In genomic region chr1:93115471-93115870, GRCm38 (mm10) we compare ENCODE assay signal across 11 mouse cellular contexts. TPM values are rescaled to one million over a fixed set of nuclear protein-coding genes. Genes with fewer than 3 reads are reported as not detected.
A peak's percentile ranks its signal among the peaks of the same experiment; 100 is the strongest.
DNase-seq lines count a peak whose midpoint lies in the region; ATAC-seq and TF ChIP-seq lines count a peak whose summit lies in the region.
"Had no signal": no experiment of that assay in that cellular context is flagged by ENCODE, and none has a peak within 500 bp of the region (broad histone marks: within the 10 kb centered on the region; RNA-seq: fewer than 3 reads in every experiment).

No protein-coding gene starts in this region.

- peak overlapping the region; percentile 63 for H3K4me2 ChIP-seq in heart, embryonic 15.5 days
- H3K4me2 ChIP-seq in embryonic facial prominence, embryonic 11.5 days (ENCODE audit: low read depth, low read length), result peak overlapping the region; percentile 54
- peak overlapping the region; percentile 67 for H3K4me2 ChIP-seq in hindbrain, postnatal 0 days (ENCODE audit: low read depth, low read length)
- peak overlapping the region; percentile 77 for H3K4me2 ChIP-seq in midbrain, embryonic 16.5 days (ENCODE audit: low read length)

- H3K9me3 ChIP-seq in heart, embryonic 15.5 days (replicated peaks), result no peaks in the 10 kb centered on the region
- H3K9me3 ChIP-seq in embryonic facial prominence, embryonic 11.5 days (replicated peaks; ENCODE audit: control insufficient read depth, low read length), result no peaks in the 10 kb centered on the region
- H3K9me3 ChIP-seq in hindbrain, postnatal 0 days (ENCODE audit: low read length), result no peaks in the 10 kb centered on the region
- no peaks in the 10 kb centered on the region for H3K9me3 ChIP-seq in midbrain, embryonic 16.5 days (replicated peaks; ENCODE audit: control insufficient read depth, low read length, poor library complexity, severe bottlenecking)

- peaks cover 13% of the 10 kb centered on the region; the same call in 1 of the 2 replicates for H3K27me3 ChIP-seq in heart, embryonic 15.5 days
- H3K27me3 ChIP-seq in embryonic facial prominence, embryonic 11.5 days (ENCODE audit: control insufficient read depth, insufficient read depth, low read length), result no peaks in the 10 kb centered on the region
- H3K27me3 ChIP-seq in hindbrain, postnatal 0 days (ENCODE audit: insufficient read depth, low read length), result no peaks in the 10 kb centered on the region
- no peaks in the 10 kb centered on the region for H3K27me3 ChIP-seq in midbrain, embryonic 16.5 days (ENCODE audit: control insufficient read depth, insufficient read depth, low read depth, low read length)

- H3K27ac ChIP-seq in heart, embryonic 15.5 days, result no peak overlapping the region
- no peak overlapping the region for H3K27ac ChIP-seq in embryonic facial prominence, embryonic 11.5 days (replicated peaks; ENCODE audit: low read depth, low read length)
- H3K27ac ChIP-seq in hindbrain, postnatal 0 days, result peak overlapping the region; percentile 23; the same call in 1 of the 2 replicates
- peak overlapping the region; percentile 81 for H3K27ac ChIP-seq in midbrain, embryonic 16.5 days (ENCODE audit: low read length)

- TF ChIP-seq CTCF in hindbrain, postnatal 0 days (IDR thresholded peaks at IDR 0.05; ENCODE audit: low read depth), result no peak

- no peak for DNase-seq in heart, postnatal 10 days
- peak; percentile 14 for DNase-seq in embryonic facial prominence, embryonic 11.5 days (ENCODE audit: low spot score)
- DNase-seq in hindbrain, postnatal 0 days (ENCODE audit: low spot score), result no peak
- DNase-seq in right cerebral cortex, postnatal 25 days, result no peak
- no peak for DNase-seq in yolk sac, embryonic 10.5 days (ENCODE audit: low spot score)
- no peak for DNase-seq in cerebellum, adult 11-12 months

- intact Hi-C loops in heart, postnatal 10 days (cut with DNase I), result no loop called here

- ATAC-seq in heart, embryonic 15.5 days (replicated peaks; ENCODE audit: insufficient number of reproducible peaks, insufficient read depth, low FRiP score, low read depth), result no peak
- peak; percentile 61; the same call in 1 of the 2 replicates for ATAC-seq in embryonic facial prominence, embryonic 11.5 days (replicated peaks; ENCODE audit: insufficient number of reproducible peaks, low FRiP score, low TSS enrichment, low read depth)
- peak; percentile 64 for ATAC-seq in hindbrain, postnatal 0 days
- ATAC-seq in midbrain, embryonic 16.5 days, result peak; percentile 74

- WGBS in heart, embryonic 15.5 days, result 29% methylated on average over 12 of the region's 13 CpGs
- 16% methylated on average over 13 of the region's 13 CpGs for WGBS in embryonic facial prominence, embryonic 11.5 days
- WGBS in hindbrain, postnatal 0 days, result 12% methylated on average over 11 of the region's 13 CpGs
- WGBS in midbrain, embryonic 16.5 days, result 12% methylated on average over 13 of the region's 13 CpGs

- H3K36me3 ChIP-seq in heart, embryonic 15.5 days, result no peaks in the 10 kb centered on the region
- no peaks in the 10 kb centered on the region for H3K36me3 ChIP-seq in embryonic facial prominence, embryonic 11.5 days (replicated peaks; ENCODE audit: control insufficient read depth, insufficient read depth, low read depth, low read length)
- H3K36me3 ChIP-seq in hindbrain, postnatal 0 days (ENCODE audit: insufficient read depth, low read length), result no peaks in the 10 kb centered on the region
- H3K36me3 ChIP-seq in midbrain, embryonic 16.5 days (ENCODE audit: control insufficient read depth, insufficient read depth, low read length), result no peaks in the 10 kb centered on the region

- H3K9ac ChIP-seq in heart, embryonic 15.5 days, result no peak overlapping the region
- H3K9ac ChIP-seq in embryonic facial prominence, embryonic 11.5 days (replicated peaks; ENCODE audit: low read length), result peak overlapping the region; percentile 45
- H3K9ac ChIP-seq in hindbrain, postnatal 0 days (replicated peaks; ENCODE audit: low read length), result peak overlapping the region; percentile 46
- peak overlapping the region; percentile 66 for H3K9ac ChIP-seq in midbrain, embryonic 16.5 days (ENCODE audit: low read depth, low read length)

- peak overlapping the region; percentile 37 for H3K4me3 ChIP-seq in heart, embryonic 15.5 days
- peak overlapping the region; percentile 28 for H3K4me3 ChIP-seq in embryonic facial prominence, embryonic 11.5 days (ENCODE audit: low read depth, low read length)
- peak overlapping the region; percentile 36 for H3K4me3 ChIP-seq in hindbrain, postnatal 0 days (ENCODE audit: low read length)
- peak overlapping the region; percentile 36 for H3K4me3 ChIP-seq in midbrain, embryonic 16.5 days (ENCODE audit: low read depth, low read length)

- H3K4me1 ChIP-seq in heart, embryonic 15.5 days (replicated peaks), result peaks cover 6% of the 10 kb centered on the region
- H3K4me1 ChIP-seq in embryonic facial prominence, embryonic 11.5 days (ENCODE audit: control insufficient read depth, insufficient read depth, low read length), result no peaks in the 10 kb centered on the region
- peaks cover 12% of the 10 kb centered on the region for H3K4me1 ChIP-seq in hindbrain, postnatal 0 days (ENCODE audit: insufficient read depth, low read length)
- H3K4me1 ChIP-seq in midbrain, embryonic 16.5 days (ENCODE audit: control insufficient read depth, insufficient read depth, low read length), result peaks cover 15% of the 10 kb centered on the region

RNA-seq across cellular contexts. Expression of gene Kif1a, which starts 13.7 kb away (rescaled TPM):
- 10.2 and 13.8 TPM in 2 replicates for polyA plus RNA-seq in heart, embryonic 15.5 days (2015; fragmentation: Nextera tagmentation; extraction: Ambion mirVana)
- total RNA-seq in heart, postnatal 10 days (2021), result 1 to 10 TPM; 3.1 to 3.4 TPM
- polyA plus RNA-seq in embryonic facial prominence, embryonic 11.5 days (2014; fragmentation: Nextera tagmentation; extraction: Ambion mirVana), result 19.9 and 26.0 TPM in 2 replicates
- total RNA-seq in hindbrain, postnatal 0 days (2014; rRNA removed), result 600 and 696 TPM in 2 replicates
- polyA plus RNA-seq in hindbrain, postnatal 0 days (2015; fragmentation: Nextera tagmentation; extraction: Ambion mirVana), result 651 and 675 TPM in 2 replicates
- polyA plus RNA-seq in midbrain, embryonic 16.5 days (2015; fragmentation: Nextera tagmentation; extraction: Ambion mirVana), result 514 and 519 TPM in 2 replicates
- total RNA-seq: common myeloid progenitor, adult 5-6 weeks had no signal

RNA-seq across cellular contexts. Expression of gene Agxt, which starts 19.6 kb away (rescaled TPM):
- polyA plus RNA-seq in heart, embryonic 15.5 days (2015; fragmentation: Nextera tagmentation; extraction: Ambion mirVana), result 0.14 TPM in 1 of 2 replicates, not detected in the other
- total RNA-seq in heart, postnatal 10 days (2021), result not detected
- polyA plus RNA-seq in embryonic facial prominence, embryonic 11.5 days (2014; fragmentation: Nextera tagmentation; extraction: Ambion mirVana), result not detected in 2 replicates
- total RNA-seq in hindbrain, postnatal 0 days (2014; rRNA removed), result not detected in 2 replicates
- polyA plus RNA-seq in hindbrain, postnatal 0 days (2015; fragmentation: Nextera tagmentation; extraction: Ambion mirVana), result not detected in 2 replicates
- polyA plus RNA-seq in midbrain, embryonic 16.5 days (2015; fragmentation: Nextera tagmentation; extraction: Ambion mirVana), result not detected in 2 replicates
- total RNA-seq: common myeloid progenitor, adult 5-6 weeks; ES-E14; left cerebral cortex, postnatal 14 days had no signal

RNA-seq across cellular contexts. Expression of gene 2310007B03Rik, which starts 45.3 kb away (rescaled TPM):
- 0.38 and 1.2 TPM in 2 replicates for polyA plus RNA-seq in heart, embryonic 15.5 days (2015; fragmentation: Nextera tagmentation; extraction: Ambion mirVana)
- total RNA-seq in heart, postnatal 10 days (2021), result not detected
- polyA plus RNA-seq in embryonic facial prominence, embryonic 11.5 days (2014; fragmentation: Nextera tagmentation; extraction: Ambion mirVana), result 0.08 and 0.36 TPM in 2 replicates
- total RNA-seq in hindbrain, postnatal 0 days (2014; rRNA removed), result 0.05 and 0.83 TPM in 2 replicates
- 0.11 and 0.16 TPM in 2 replicates for polyA plus RNA-seq in hindbrain, postnatal 0 days (2015; fragmentation: Nextera tagmentation; extraction: Ambion mirVana)
- polyA plus RNA-seq in midbrain, embryonic 16.5 days (2015; fragmentation: Nextera tagmentation; extraction: Ambion mirVana), result 0.11 TPM in 1 of 2 replicates, not detected in the other
- total RNA-seq: common myeloid progenitor, adult 5-6 weeks; left cerebral cortex, postnatal 14 days had no signal

RNA-seq across cellular contexts. Expression of gene Crocc2, which starts 53.1 kb away (rescaled TPM):
- polyA plus RNA-seq in heart, embryonic 15.5 days (2015; fragmentation: Nextera tagmentation; extraction: Ambion mirVana), result 0.26 and 0.55 TPM in 2 replicates
- under 1 TPM; 0.19 to 0.37 TPM for total RNA-seq in heart, postnatal 10 days (2021)
- polyA plus RNA-seq in embryonic facial prominence, embryonic 11.5 days (2014; fragmentation: Nextera tagmentation; extraction: Ambion mirVana), result 0.14 and 0.25 TPM in 2 replicates
- 1.1 and 1.3 TPM in 2 replicates for total RNA-seq in hindbrain, postnatal 0 days (2014; rRNA removed)
- polyA plus RNA-seq in hindbrain, postnatal 0 days (2015; fragmentation: Nextera tagmentation; extraction: Ambion mirVana), result 0.48 and 0.63 TPM in 2 replicates
- polyA plus RNA-seq in midbrain, embryonic 16.5 days (2015; fragmentation: Nextera tagmentation; extraction: Ambion mirVana), result 0.51 and 0.74 TPM in 2 replicates
- total RNA-seq: common myeloid progenitor, adult 5-6 weeks had no signal

Comparison
In these comparisons a context has a peak if more than half of its experiments do, and no peak if none do; other contexts are left out.
1. H3K27ac ChIP-seq: peak in hindbrain, postnatal 0 days (single experiment) and midbrain, embryonic 16.5 days (single experiment); none in heart, embryonic 15.5 days (single experiment) and embryonic facial prominence, embryonic 11.5 days (single experiment).
2. RNA of gene Kif1a, which starts 13.7 kb away (polyA plus RNA-seq): 651 to 675 TPM in hindbrain, postnatal 0 days and 514 to 519 TPM in midbrain, embryonic 16.5 days; 19.9 to 26.0 TPM in embryonic facial prominence, embryonic 11.5 days and 10.2 to 13.8 TPM in heart, embryonic 15.5 days; every median in the first group is over 10 times any median in the second.
3. Peak in every context shown above with its lines, with median percentiles within 50 percentile points of each other: H3K4me2 ChIP-seq and H3K4me3 ChIP-seq.